Mouse (Mus musculus): Measurements from ENCODE around the gene Gm11032.

Gene Gm11032

DNA sequence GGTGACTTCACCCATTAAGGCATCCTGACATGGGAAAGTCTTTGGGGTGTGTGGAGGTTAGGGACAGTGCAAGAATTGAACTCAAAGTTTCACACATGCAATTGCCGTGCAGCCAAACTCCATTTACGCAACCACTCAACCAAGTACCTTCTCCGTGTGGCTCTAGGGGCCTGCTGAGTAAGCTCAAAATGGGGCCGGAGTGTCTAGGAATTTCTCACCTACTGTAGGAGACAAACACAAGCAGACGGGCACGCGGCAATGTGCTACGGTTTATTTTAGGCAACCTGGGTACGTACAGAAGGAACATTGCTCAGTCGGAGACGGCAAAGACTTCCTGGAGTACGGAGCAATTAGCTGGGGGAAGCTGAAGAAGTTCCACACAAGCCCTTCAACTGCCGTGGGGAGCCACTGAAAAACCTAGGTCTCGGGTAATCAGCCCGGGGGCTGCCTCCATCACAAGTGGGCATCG, at the start of gene Gm11032:
TSS of gene Gm11032 (plus strand) at position 51 of the 469 bp plus-strand sequence.
- WGBS: 48% methylated on average over 16 of the region's 16 CpGs

DNA sequence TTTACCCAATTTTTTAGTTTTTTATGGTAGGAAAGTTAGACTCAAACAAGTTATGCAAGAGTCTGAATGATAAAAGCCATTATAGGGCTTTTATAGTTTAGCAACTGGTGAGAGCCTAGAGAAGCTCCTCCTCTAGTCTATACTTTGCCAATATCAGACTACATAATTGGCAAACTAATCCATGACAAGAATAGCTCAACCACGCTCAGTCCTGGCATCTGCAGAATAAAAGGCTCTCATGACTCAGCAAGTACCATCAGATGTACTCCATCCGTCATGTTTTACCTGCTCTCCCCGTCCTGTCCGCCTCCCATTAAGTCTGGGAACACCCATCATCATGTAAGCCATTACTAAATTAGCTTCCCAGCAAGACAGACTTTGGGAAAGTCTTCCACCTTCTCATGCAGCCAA, 48.4 kb upstream of the Gm11032 start:
- WGBS: 22% methylated on average over 4 of the region's 4 CpGs

DNA sequence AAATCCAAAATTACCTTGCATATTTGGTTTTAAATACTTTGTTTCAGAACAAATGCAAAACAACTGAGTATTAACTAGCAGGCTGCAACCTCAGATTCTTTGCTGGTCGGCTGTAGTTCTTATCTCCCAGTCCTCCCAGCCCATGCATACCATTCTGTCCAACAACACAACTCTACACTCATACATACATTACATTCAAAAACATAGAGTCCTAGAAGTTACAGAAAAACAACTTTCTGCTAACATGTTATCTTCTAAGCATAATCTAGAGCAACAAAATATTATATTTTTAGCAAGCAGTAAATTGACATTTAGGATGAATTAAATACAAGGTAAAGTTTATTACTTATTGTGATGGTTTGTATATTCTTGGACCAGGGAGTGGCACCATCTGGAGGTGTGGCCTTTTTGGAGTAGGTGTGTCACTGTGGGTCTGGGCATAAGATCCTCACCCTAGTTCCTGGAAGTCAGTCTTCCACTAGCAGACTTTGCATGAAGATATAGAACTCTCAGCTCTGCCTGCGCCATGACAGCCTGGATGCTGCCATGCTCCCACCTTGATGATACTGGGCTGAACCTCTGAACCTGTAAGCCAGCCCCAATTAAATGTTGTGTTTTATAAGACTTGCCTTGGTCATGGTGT, 43.7 kb upstream of the Gm11032 start:
- WGBS: 84% methylated on average over 2 of the region's 2 CpGs

DNA sequence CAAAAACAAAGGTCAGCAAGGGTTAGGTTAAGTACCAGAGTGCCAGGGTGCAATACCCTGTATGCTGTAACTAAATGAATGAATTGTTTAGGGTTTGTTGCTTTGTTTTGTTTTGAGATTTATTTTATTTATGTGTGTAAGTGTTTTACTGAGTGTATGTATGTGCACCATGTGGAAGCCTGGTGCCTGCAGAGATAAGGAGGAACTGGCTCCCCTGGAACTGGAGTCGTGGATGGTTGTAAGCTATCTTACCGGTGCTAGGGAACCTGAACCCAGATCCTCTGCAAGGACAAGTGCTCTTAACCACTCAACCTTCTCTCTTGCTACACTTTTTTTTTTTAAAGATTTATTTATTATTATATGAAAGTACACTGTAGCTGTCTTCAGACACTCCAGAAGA, 42.8 kb upstream of the Gm11032 start:
- WGBS: 88% methylated on average over 2 of the region's 2 CpGs

DNA sequence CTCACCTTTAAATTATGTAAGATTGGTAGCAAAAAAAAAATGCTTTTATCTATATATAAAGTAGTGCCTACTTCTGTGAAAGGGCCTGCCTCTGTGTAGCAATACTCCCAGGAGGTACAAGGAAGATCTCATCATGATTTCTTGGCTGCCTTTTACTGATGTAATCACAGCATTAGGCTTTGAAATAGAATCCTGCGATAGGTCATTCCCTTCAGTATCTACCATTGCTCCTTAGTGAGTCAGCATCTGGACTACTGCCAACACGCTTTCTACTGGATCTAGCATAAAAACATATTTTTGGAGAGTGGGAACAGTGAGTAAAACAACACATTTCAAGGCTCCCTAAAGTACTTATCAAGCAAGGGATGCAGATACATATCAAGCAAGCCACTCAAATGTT, 41.2 kb upstream of the Gm11032 start:
- WGBS: 30% methylated on average over 2 of the region's 2 CpGs

DNA sequence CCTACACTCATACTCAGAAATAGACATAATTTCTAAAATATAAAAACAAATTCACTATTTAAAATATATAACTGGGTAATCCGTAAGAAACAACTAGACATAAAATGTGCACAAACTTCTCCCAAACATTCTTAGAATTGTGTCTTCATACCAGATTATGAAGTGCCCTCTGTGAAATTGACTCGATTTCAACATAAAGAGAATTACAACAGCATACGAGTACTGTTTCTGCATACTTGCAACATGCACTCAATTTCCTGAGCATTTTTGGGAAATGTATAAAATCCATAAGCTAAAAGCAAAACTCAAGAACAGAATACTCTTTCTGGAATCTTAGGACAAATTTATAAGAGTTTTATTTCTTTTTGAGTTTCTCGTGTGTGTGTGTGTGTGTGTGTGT, 28.1 kb upstream of the Gm11032 start:
- 61% methylated on average over 4 of the region's 4 CpGs for WGBS

DNA sequence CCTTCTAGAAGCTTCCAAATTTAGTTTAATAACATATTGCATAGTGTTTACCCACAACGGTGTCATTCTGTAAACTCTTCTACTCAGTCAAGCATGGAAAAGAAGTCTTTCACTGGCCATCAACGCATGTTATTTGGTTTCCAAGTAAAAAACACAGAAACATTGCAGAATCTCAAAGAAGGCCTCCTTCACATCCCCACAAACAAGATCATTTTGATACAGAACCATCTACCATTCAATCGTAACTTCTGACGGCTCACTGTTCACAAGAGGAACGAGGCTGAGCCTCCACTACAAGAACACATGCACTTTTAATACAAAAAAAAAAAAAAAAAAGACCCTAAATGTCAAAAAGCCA, 26.4 kb upstream of the Gm11032 start:
- 5% methylated on average over 5 of the region's 5 CpGs for WGBS

DNA sequence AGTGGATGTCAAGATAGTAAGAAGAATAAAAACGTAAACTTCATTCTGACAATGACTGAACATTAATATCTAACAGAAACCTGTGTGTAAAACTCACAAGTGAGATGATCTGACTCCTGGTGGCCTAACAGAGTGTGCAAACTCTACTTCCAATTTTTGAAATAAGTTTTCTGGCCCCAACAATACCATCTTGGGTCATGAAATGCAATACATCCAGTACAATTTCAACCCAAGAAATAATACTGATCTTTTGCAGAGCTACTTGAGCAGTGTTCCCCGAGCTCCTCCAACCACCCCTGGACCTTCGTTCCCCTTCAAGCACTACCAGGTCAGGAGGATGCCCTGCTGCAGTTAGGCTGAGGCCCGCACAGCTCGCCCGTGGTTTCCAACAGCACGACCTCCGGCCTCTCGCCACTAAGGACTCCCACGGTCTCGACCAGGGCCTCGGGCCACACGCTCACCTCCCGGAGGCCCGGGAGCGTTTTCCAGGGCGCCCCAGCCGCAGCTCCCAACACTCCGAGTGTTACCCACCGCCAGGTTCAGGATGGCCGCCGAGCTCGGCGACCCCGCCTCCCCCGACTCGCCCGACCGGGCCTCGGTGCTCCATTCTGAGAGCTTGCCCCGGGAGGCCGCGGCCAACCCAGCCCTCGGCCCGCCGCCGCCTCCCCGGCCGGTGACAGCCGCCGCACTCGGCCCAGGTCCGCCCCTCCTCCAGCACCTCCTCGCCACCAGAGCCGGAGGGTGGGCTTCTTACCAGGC, 25.8 kb upstream of the Gm11032 start:
- 1% methylated on average over 45 of the region's 45 CpGs for WGBS

DNA sequence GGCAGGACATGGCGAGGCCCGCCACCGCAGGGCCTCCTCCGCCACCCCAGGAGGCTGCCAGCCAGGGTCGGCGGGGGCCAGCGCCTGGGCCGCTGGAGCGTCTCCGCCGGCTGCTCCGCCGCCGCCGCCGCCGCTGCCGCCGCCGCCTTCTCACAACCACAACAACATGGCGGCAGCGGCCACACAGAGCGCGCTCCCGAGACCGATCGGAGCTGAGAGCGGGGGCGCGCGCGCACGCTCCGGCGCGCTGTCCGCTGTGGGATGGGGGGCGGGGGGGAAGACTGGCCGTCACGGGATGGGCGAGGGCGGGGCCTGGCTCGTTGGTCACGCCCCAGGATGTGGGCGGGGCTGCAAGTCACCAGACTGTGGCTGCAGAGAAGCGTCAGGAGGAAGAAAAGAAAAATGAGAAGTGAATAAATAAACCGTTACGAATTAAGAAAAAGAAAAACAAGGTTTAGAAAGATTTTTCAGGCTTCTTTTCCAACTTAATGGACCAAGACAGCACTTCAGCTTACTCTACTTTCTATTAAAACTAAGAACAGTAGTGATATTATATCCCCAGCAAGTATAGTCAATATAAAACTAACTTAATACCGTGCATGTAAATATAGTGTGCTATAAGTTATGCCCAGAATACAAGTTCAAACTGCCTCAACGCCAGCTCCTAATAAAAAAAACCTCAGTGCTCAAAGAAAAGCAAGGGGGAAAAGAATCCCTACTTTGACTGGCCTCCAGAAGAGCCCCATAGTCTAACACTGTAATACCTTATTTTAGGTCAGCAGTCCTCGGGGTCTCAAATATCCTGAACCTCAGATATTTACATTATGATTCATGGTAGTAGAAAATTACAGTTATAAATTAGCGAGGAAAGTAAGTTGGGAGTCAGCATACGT, 25.0 kb upstream of the Gm11032 start, which contains the start of gene Mtmr3:
TSS of gene Mtmr3 (minus strand) at position 256 of the 893 bp plus-strand sequence.
- 5% methylated on average over 52 of the region's 53 CpGs for WGBS

DNA sequence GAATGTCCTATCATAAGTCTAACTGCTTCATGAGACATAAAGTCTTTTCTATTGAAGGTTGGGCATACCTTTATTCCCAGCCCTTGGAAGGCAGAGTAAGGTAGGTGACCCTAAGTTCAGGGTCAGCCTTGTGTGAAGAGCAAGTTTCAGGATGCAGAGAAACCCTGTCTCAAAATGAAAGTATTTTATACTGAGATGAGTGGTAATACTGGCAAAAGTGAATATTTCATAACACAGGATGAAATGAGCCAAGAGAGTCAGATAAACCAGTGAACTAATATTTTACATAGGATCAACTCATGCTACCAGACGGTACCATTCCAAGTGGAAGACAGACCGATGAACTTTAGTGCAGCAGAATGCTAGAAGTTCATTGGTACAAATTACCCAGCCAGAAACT, 21.5 kb upstream of the Gm11032 start:
- 93% methylated on average over 2 of the region's 2 CpGs for WGBS

DNA sequence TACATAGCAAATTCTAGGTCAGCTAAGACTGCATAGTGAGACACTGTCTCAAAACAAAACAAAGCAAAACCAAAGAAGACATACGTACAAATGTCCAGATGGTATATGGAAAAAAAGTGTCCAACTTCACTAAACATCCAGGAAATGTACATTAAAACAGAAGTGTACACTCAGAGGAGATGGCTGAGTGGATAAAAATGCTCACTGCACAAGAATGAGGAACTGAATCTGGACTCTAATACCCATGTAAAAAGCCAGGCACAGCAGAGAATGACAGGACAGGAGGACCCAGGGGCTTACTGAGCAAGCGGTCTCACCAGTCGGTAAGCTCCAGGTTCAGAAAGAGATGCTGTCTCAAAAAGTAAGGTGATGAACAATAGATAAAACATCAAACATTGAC, 20.0 kb upstream of the Gm11032 start:
- 73% methylated on average over 3 of the region's 3 CpGs for WGBS

DNA sequence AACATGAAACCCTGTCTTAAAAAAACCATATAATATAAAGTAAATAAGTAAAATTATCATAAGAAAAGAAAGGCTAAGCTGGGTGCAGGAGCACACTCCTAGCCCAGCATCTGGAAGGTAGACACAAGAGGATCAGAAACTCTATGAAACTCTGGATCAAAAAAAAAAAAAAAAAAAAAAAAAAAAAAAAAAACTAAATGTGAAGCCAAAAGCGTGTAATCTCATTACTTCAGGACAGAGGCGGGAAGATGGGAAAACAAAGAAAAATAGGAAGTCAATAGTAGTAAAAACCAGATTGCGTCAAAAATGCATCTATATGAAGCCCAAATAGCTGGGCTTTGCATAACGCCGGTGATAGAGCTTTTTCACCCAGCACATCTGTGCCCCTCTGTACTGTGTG, 18.0 kb upstream of the Gm11032 start:
- 88% methylated on average over 5 of the region's 5 CpGs for WGBS

DNA sequence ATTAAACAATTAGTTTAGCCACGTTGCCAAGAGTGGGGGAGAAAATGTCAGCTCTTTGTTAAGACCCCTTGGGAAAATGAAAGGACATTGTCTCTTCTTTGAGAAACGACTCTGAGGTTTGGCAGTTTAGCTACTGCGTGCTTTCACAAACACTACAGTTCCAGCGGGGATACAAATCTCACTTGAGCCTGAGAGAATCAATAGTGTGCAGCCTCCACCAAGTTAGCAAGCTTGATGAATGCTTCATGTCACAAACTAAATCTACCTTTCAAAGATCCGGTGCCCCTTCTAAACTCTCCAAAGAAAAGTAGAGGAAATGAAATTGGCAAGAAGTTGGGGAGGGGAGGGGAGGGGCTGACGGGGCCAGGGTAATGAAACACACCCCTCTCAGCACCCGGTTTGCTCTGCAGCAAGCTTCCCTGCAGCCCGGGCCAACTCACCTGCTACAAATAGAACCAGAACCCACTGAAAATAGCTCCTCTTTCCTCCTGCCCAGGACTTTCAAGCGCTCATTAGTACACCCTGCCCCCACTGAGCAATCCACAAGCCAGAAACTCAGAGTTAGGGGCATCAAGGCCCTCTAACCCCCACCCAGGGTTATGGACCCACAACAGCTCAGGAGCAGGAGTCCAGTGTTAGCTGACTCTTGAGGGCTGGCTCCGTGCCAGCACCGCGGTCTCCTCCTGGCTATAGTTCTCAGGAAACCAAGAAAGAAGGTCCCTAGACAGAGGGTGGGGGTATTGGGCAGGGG, 17.0 kb upstream of the Gm11032 start:
- WGBS: 19% methylated on average over 12 of the region's 12 CpGs

DNA sequence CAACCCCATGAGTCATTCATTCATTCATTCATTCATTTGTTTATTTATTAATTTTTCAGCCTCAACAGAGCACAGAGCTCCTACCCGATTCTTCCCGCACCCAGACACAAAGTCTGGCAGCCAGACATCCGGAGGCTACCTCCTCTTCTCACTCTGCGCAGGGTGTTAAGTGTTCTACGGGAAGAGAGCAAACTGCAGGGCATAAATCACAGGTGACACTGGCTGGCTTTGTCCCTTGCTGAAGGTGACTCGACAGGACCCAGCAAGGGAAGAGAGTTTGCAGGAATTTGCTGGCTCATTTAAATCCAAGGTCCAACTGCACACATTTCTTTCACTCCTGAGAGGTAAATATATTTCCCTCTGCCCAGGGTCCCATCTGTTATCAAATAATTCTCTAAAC, 15.4 kb upstream of the Gm11032 start:
- WGBS: 73% methylated on average over 6 of the region's 6 CpGs

DNA sequence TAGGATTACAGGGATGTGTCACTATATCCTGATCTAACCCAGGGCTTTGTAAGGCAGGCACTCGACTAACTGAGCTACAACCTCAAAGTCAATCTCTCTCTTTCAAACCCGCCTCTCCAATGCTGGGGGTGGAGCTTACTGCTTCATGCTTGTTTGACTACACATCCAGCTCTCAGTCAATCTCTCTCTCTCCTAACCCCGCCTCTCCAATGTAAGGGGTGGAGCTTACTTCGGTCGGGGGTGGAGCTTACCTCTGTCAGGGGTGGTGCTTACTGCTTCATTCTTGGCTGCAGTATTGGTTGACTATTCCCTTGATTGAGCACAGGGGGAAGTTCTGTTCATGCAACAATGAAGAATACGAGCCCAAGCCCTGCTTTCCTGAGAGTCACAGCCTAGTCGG, 14.5 kb upstream of the Gm11032 start:
- WGBS: 70% methylated on average over 7 of the region's 7 CpGs

DNA sequence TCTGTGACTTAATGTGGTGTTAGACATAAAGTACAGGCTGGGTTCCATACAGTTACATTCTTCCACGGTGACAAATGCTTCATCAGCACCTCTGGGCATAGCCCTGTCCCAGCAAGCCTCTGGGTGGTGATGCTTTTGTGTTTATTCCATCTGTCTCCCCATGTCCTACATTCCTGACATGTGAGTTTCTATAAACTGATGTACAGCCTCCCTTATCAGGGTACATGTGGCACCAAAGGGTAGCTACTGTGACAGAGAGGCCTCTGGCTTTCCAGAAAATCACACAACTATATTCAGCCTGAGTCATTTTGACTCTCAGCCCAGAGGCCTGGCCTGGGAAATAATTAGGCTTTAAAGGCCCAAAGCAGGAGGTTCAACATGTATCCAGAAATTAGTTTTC, 13.3 kb upstream of the Gm11032 start:
- whole genome bisulfite sequencing: 65% methylated on average over 1 of the region's 1 CpGs

DNA sequence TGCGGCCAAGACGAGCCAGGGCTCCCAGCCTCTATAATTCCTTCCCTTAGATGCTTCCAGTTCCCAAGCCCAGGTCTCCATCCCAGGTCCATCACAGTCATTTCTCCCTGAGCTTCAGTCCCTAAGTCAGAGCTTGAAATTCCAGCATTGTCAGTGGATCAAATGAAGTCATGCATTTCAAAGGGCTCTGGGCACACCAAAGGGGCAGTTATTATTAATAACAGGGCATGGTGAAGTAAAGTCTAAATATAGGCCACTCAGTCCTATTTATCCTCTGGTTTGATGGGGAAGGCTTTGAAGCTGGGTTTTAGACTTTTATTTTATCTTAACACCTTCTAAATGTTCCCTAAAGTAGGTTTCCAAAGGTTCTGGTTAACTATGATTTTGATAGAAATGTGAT, 8.0 kb upstream of the Gm11032 start:
- 79% methylated on average over 2 of the region's 2 CpGs for whole genome bisulfite sequencing

DNA sequence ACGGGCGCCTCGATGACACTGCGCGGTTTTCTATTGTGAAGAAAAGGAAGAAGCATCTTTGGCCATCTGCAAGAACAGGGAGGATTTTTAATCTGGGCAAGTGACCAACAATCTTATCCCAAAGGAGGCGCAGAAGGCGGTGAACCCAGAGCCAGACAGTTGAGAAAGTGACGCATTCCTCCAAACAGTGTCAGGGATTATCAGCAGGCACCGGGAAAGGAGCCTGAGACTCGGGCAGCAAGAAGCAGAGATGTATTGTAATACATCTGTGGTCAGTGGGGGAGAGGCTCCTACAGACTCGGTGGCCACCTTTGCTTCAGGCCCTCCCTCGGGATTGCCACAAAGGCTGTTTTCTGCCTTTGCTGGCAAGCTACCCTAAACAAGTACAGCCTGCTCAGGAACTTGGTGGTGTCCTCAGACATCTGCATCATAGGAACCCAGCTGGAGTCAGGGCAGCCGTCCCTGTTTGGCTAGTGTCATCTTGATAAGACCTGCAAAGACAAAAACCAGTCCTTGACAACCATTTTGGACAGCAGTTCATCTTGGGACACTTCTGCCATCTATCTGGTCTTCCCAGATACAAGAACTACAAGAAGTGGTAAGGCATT, 738 bp downstream of the Gm11032 start:
- 55% methylated on average over 13 of the region's 13 CpGs for WGBS

DNA sequence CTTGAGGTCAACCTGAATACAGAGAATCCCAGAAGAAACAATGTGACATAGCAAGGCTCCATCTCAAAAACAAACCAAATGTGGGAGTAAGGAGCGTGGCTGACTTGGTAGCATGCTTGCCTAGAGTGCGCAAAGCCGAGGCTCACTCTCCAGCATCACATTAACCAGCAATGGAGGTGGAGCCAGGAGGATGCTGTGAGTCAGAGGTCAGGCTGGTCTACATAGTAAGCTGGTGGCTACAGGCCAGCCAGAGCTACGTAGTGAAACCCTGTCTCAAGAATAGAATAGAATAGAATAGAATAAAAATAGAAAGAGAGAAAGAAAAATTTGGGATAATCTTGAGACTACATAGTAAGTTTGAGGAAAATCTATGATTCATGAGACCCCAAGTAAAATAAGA, 2.0 kb downstream of the Gm11032 start:
- 71% methylated on average over 4 of the region's 4 CpGs for WGBS

DNA sequence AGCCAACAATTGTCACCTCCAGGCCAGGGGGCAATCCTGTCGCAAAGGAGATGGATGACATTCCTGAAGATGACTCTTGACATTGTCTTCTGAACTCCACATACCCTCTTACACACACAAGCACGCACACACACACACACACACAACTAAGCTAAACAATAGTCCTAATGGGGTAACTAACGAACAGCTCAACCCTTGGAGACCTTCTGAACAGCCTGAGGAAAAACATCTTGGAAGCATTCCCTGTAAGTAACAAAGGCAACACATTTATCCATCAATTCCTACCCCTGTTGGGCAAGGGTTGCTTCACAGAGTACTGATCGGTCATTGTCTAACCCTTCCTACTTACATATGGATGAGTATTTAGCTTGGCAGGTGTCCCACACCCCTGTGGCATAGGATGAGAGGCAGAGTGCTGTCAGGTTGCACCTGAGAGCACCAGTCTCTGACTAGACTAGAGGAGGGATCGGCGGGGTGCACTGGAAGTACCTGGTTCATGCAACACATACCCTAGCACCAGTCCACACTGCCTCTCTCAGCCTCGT, 2.6 kb downstream of the Gm11032 start:
- 77% methylated on average over 7 of the region's 7 CpGs for WGBS

DNA sequence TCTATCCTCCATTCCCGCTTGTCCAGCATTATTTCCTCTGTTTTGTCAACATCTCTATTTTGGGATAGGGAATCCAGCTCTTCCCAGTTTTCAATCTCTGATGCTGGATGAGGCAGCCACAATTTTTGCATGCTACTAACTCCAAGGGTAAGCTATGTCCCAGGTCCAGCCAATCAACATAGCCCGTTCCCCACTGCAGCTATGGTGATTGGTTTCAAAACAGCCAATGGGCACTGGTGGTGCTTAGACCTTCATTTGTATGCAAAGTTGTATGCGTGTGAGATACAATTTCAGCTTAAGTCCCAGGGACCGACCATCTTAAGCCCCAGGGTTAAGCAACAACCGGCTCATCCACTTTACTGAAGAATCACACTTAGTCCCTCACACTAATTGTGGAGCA, 3.1 kb downstream of the Gm11032 start:
- 78% methylated on average over 5 of the region's 5 CpGs for WGBS

All from cerebral cortex, adult 2 months (tissue).